Mouse (Mus musculus): ENCODE data around the gene Vps16. TPM values are rescaled to one million over a fixed set of nuclear protein-coding genes. Genes with fewer than 3 reads are reported as not detected.

Vps16 gene
- polyA plus RNA-seq, 1 experiment = 121 TPM

DNA sequence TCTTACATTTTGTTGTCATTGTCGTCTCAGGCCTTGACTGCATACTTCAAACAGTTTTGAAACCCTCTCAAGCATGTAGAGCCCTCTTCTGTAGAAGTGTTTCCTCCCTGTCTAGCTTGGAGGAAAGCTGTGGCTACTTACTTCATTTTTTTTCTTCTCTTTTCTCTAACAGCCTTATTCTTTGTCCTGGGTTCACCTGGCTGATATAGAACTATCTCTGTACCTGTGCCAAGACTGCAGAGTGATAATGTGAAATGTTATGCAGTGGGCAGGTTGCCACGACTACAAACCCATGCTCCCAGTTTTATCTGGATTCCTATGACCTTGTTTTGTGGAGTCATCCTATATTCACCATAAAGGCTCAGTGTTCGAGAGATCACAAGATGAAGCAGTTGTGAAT is 6.3 kb downstream of the Vps16 start:
- Histone ChIP-seq H3K27me3 (ENCODE audit: control insufficient read depth, insufficient read depth, low read length, poor library complexity, severe bottlenecking) (no peaks in the 10 kb centered on the region), H3K4me3 (ENCODE audit: low read depth, low read length) (no peak overlapping the region), H3K36me3 (ENCODE audit: control insufficient read depth, insufficient read depth, low read length, poor library complexity, severe bottlenecking) (peaks cover 3% of the 10 kb centered on the region; the same call in 1 of the 2 replicates), H3K27ac (ENCODE audit: insufficient read depth, low read length) (no peak overlapping the region), H3K4me1 (ENCODE audit: control insufficient read depth, insufficient read depth, low read length) (no peaks in the 10 kb centered on the region), H3K9ac (ENCODE audit: low read depth, poor library complexity, severe bottlenecking) (no peak overlapping the region), H3K9me3 (replicated peaks; ENCODE audit: control insufficient read depth, insufficient read depth, low read length, poor library complexity, severe bottlenecking) (no peaks in the 10 kb centered on the region)
- TF ChIP-seq POLR2A (IDR thresholded peaks at IDR 0.05; ENCODE audit: insufficient read depth, low read length) = no peak
- TF ChIP-seq CTCF (IDR thresholded peaks at IDR 0.05; ENCODE audit: low read depth, low read length) = no peak
- no peak for TF ChIP-seq EP300 (IDR thresholded peaks at IDR 0.05; ENCODE audit: insufficient read depth, low read depth, low read length)

DNA sequence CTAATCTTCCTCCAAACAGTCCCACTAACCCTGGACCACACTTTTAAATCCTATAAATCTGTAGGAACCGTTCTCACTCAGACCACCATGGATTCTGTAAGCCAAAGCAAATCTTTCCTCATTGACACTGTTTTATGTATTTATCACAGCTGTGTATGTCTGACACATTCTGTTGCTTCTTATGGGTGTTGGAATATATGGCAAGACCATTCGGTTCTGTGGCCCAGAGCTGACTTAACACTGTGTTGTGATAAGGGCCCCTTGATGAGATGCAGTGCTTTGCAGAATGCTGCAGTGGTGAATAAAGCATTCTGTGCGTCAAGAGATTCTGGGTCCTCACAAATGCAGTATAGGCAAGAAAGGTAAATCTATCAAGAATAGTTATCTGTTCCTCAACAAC is 8.0 kb downstream of the Vps16 start:
- H3K9me3 ChIP-seq (replicated peaks; ENCODE audit: control insufficient read depth, insufficient read depth, low read length, poor library complexity, severe bottlenecking) = no peaks in the 10 kb centered on the region
- TF ChIP-seq POLR2A (IDR thresholded peaks at IDR 0.05; ENCODE audit: insufficient read depth, low read length) (no peak), EP300 (IDR thresholded peaks at IDR 0.05; ENCODE audit: insufficient read depth, low read depth, low read length) (no peak), CTCF (IDR thresholded peaks at IDR 0.05; ENCODE audit: low read depth, low read length) (no peak)
- no peak overlapping the region for H3K9ac ChIP-seq (ENCODE audit: low read depth, poor library complexity, severe bottlenecking)
- peaks cover 3% of the 10 kb centered on the region; the same call in 1 of the 2 replicates for H3K36me3 ChIP-seq (ENCODE audit: control insufficient read depth, insufficient read depth, low read length, poor library complexity, severe bottlenecking)
- no peaks in the 10 kb centered on the region for H3K4me1 ChIP-seq (ENCODE audit: control insufficient read depth, insufficient read depth, low read length)
- H3K27me3 ChIP-seq (ENCODE audit: control insufficient read depth, insufficient read depth, low read length, poor library complexity, severe bottlenecking) = no peaks in the 10 kb centered on the region
- no peak overlapping the region for H3K4me3 ChIP-seq (ENCODE audit: low read depth, low read length)
- H3K27ac ChIP-seq (ENCODE audit: insufficient read depth, low read length) = no peak overlapping the region

DNA sequence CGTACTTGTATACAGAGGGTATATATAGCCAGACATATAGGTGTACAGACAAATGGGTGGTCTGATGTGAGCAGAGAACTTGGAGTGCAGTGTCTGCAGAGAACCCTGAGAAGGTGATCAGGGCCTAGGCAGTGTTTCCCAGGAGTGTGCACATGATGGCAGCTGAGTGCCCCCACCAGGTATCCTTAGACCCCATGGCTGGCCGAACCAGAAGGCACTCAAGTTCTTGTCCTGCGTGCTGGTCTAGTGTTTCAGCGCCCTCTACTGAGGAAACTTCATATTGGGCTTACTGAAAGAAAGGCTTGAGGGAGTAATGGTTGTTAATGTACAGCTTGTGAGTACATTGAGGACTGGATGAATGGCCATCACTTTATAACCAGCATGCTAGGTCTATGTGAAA is 9.0 kb downstream of the Vps16 start:
- Histone ChIP-seq H3K9me3 (replicated peaks; ENCODE audit: control insufficient read depth, insufficient read depth, low read length, poor library complexity, severe bottlenecking) (no peaks in the 10 kb centered on the region), H3K27ac (ENCODE audit: insufficient read depth, low read length) (no peak overlapping the region), H3K4me3 (ENCODE audit: low read depth, low read length) (no peak overlapping the region), H3K4me1 (ENCODE audit: control insufficient read depth, insufficient read depth, low read length) (no peaks in the 10 kb centered on the region), H3K36me3 (ENCODE audit: control insufficient read depth, insufficient read depth, low read length, poor library complexity, severe bottlenecking) (peaks cover 3% of the 10 kb centered on the region), H3K27me3 (ENCODE audit: control insufficient read depth, insufficient read depth, low read length, poor library complexity, severe bottlenecking) (no peaks in the 10 kb centered on the region), H3K9ac (ENCODE audit: low read depth, poor library complexity, severe bottlenecking) (no peak overlapping the region)
- TF ChIP-seq POLR2A (IDR thresholded peaks at IDR 0.05; ENCODE audit: insufficient read depth, low read length) (no peak), EP300 (IDR thresholded peaks at IDR 0.05; ENCODE audit: insufficient read depth, low read depth, low read length) (no peak), CTCF (IDR thresholded peaks at IDR 0.05; ENCODE audit: low read depth, low read length) (peak; percentile 56)

DNA sequence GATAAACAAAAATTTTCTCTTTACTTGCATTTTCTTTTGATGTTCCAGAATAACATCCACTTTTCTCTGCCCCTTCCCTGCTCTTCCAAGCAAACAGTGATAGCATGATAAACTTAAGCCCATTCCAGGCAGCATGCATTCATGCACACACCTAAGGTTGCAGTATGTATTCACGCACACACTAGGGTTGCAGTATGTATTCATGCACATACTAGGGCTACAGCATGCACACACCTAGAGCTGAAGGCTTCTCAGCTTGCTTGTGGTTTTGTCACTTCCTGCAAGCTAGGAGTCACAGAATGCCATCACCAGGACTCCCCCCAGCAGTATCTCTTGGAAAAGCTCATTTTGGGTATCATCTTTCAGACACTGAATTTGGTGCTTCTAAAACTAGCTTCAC is 12.6 kb downstream of the Vps16 start:
- H3K36me3 ChIP-seq (ENCODE audit: control insufficient read depth, insufficient read depth, low read length, poor library complexity, severe bottlenecking) = peaks cover 26% of the 10 kb centered on the region
- no peaks in the 10 kb centered on the region for H3K4me1 ChIP-seq (ENCODE audit: control insufficient read depth, insufficient read depth, low read length)
- no peaks in the 10 kb centered on the region for H3K27me3 ChIP-seq (ENCODE audit: control insufficient read depth, insufficient read depth, low read length, poor library complexity, severe bottlenecking)
- H3K27ac ChIP-seq (ENCODE audit: insufficient read depth, low read length) = no peak overlapping the region
- H3K9me3 ChIP-seq (replicated peaks; ENCODE audit: control insufficient read depth, insufficient read depth, low read length, poor library complexity, severe bottlenecking) = no peaks in the 10 kb centered on the region
- TF ChIP-seq EP300 (IDR thresholded peaks at IDR 0.05; ENCODE audit: insufficient read depth, low read depth, low read length) (no peak), CTCF (IDR thresholded peaks at IDR 0.05; ENCODE audit: low read depth, low read length) (no peak), POLR2A (IDR thresholded peaks at IDR 0.05; ENCODE audit: insufficient read depth, low read length) (no peak)
- H3K4me3 ChIP-seq (ENCODE audit: low read depth, low read length) = no peak overlapping the region
- H3K9ac ChIP-seq (ENCODE audit: low read depth, poor library complexity, severe bottlenecking) = no peak overlapping the region

- H3K27ac ChIP-seq (ENCODE audit: insufficient read depth, low read length) = no peak overlapping the region
- no peak overlapping the region for H3K9ac ChIP-seq (ENCODE audit: low read depth, poor library complexity, severe bottlenecking)
- no peaks in the 10 kb centered on the region for H3K9me3 ChIP-seq (replicated peaks; ENCODE audit: control insufficient read depth, insufficient read depth, low read length, poor library complexity, severe bottlenecking)
- no peak overlapping the region for H3K4me3 ChIP-seq (ENCODE audit: low read depth, low read length)
- no peaks in the 10 kb centered on the region for H3K27me3 ChIP-seq (ENCODE audit: control insufficient read depth, insufficient read depth, low read length, poor library complexity, severe bottlenecking)
- TF ChIP-seq POLR2A (IDR thresholded peaks at IDR 0.05; ENCODE audit: insufficient read depth, low read length) = no peak
- no peak for TF ChIP-seq EP300 (IDR thresholded peaks at IDR 0.05; ENCODE audit: insufficient read depth, low read depth, low read length)
- no peak for TF ChIP-seq CTCF (IDR thresholded peaks at IDR 0.05; ENCODE audit: low read depth, low read length)
- no peaks in the 10 kb centered on the region for H3K4me1 ChIP-seq (ENCODE audit: control insufficient read depth, insufficient read depth, low read length)
- peaks cover 37% of the 10 kb centered on the region for H3K36me3 ChIP-seq (ENCODE audit: control insufficient read depth, insufficient read depth, low read length, poor library complexity, severe bottlenecking)
Measured at GRCm38 (mm10) chr2:130438861-130439260, 14.7 kb downstream of the Vps16 start.

DNA sequence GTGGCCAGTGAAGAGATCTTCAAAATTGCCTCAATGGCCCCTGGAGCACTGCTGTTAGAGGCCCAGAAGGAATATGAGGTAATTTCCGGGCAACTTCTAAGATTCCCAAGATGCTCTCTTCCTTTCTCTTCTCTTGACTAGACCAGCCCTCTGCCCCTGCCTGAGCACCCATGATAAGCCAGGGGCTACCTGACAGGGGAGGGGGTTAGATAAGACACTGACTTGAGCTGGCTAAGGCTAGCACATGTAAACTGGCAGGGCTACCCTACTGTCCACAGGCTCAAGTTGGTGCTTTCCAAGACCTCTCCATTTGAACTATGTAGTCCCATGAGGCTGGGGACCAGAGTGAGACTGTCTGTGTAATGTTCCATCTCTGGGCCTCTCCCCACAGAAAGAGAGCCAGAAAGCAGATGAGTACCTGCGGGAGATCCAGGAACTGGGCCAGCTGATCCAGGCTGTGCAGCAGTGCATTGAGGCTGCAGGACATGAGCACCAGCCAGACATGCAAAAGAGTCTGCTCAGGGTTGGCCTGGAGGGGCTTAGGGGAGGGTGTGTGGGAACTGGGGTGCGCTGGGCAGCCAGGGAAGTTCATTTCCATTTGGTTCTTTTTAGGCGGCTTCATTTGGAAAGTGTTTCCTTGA is 15.8 kb downstream of the Vps16 start:
- Histone ChIP-seq H3K36me3 (ENCODE audit: control insufficient read depth, insufficient read depth, low read length, poor library complexity, severe bottlenecking) (peaks cover 38% of the 10 kb centered on the region), H3K27me3 (ENCODE audit: control insufficient read depth, insufficient read depth, low read length, poor library complexity, severe bottlenecking) (no peaks in the 10 kb centered on the region), H3K9ac (ENCODE audit: low read depth, poor library complexity, severe bottlenecking) (no peak overlapping the region), H3K4me3 (ENCODE audit: low read depth, low read length) (no peak overlapping the region), H3K4me1 (ENCODE audit: control insufficient read depth, insufficient read depth, low read length) (no peaks in the 10 kb centered on the region), H3K27ac (ENCODE audit: insufficient read depth, low read length) (no peak overlapping the region), H3K9me3 (replicated peaks; ENCODE audit: control insufficient read depth, insufficient read depth, low read length, poor library complexity, severe bottlenecking) (no peaks in the 10 kb centered on the region)
- no peak for TF ChIP-seq CTCF (IDR thresholded peaks at IDR 0.05; ENCODE audit: low read depth, low read length)
- no peak for TF ChIP-seq POLR2A (IDR thresholded peaks at IDR 0.05; ENCODE audit: insufficient read depth, low read length)
- TF ChIP-seq EP300 (IDR thresholded peaks at IDR 0.05; ENCODE audit: insufficient read depth, low read depth, low read length) = no peak

Measured in ES-Bruce4 (cell line).